In genomic region chr2:35109924-35110304, GRCm38 (mm10) we compare ENCODE assay signal across 8 mouse cellular contexts. TPM values are rescaled to one million over a fixed set of nuclear protein-coding genes. Genes with fewer than 3 reads are reported as not detected.
DNase-seq lines count a peak whose midpoint lies in the region; ATAC-seq and TF ChIP-seq lines count a peak whose summit lies in the region.

No protein-coding gene starts in this region.

- no peak for ATAC-seq in lung, embryonic 14.5 days (ENCODE audit: insufficient read depth)
- no peak; the same call in 1 of the 2 replicates for ATAC-seq in embryonic facial prominence, embryonic 14.5 days (ENCODE audit: low read depth)
- no peak; the same call in 1 of the 2 replicates for ATAC-seq in limb, embryonic 14.5 days (ENCODE audit: low FRiP score, low read depth)

- H3K4me3 ChIP-seq in lung, embryonic 14.5 days (ENCODE audit: low read depth, low read length), result peak overlapping the region; percentile 69
- peak overlapping the region; percentile 58 for H3K4me3 ChIP-seq in embryonic facial prominence, embryonic 14.5 days (ENCODE audit: low read depth, low read length)
- H3K4me3 ChIP-seq in limb, embryonic 14.5 days (replicated peaks; ENCODE audit: low read length), result peak overlapping the region; percentile 61

- H3K36me3 ChIP-seq in lung, embryonic 14.5 days (ENCODE audit: insufficient read depth), result no peaks in the 10 kb centered on the region
- H3K36me3 ChIP-seq in embryonic facial prominence, embryonic 14.5 days (ENCODE audit: control insufficient read depth, insufficient read depth, low read length), result no peaks in the 10 kb centered on the region
- H3K36me3 ChIP-seq in limb, embryonic 14.5 days (ENCODE audit: control insufficient read depth, insufficient read depth, low read length), result no peaks in the 10 kb centered on the region
- 0 out of 2 replicates have a peak, but pooled peaks cover 4% of the 10 kb centered on the region for H3K36me3 ChIP-seq in splenic B cell, adult 2 months (ENCODE audit: control insufficient read depth, insufficient read depth, low read length, poor library complexity, severe bottlenecking)

- H3K9me3 ChIP-seq in lung, embryonic 14.5 days (ENCODE audit: low read depth, low read length), result no peaks in the 10 kb centered on the region
- H3K9me3 ChIP-seq in embryonic facial prominence, embryonic 14.5 days (ENCODE audit: control insufficient read depth, low read length), result no peaks in the 10 kb centered on the region
- H3K9me3 ChIP-seq in limb, embryonic 14.5 days (ENCODE audit: control insufficient read depth, low read length), result no peaks in the 10 kb centered on the region

- H3K27ac ChIP-seq in lung, embryonic 14.5 days (ENCODE audit: low read depth), result peak overlapping the region; percentile 88
- peak overlapping the region; percentile 71; the same call in 1 of the 2 replicates for H3K27ac ChIP-seq in embryonic facial prominence, embryonic 14.5 days (replicated peaks; ENCODE audit: low read depth, low read length)
- peak overlapping the region; percentile 52; the same call in 1 of the 2 replicates for H3K27ac ChIP-seq in limb, embryonic 14.5 days (replicated peaks; ENCODE audit: low read depth, low read length)

- no peak for DNase-seq in lung, embryonic 14.5 days
- no peak for DNase-seq in lung, postnatal 4 days
- DNase-seq in embryonic facial prominence, embryonic 14.5 days (ENCODE audit: low spot score), result no peak
- no peak for DNase-seq in limb, embryonic 14.5 days (ENCODE audit: low spot score)
- peak; percentile 45 for DNase-seq in splenic B cell, adult 2 months (ENCODE audit: low read depth, low spot score)
- DNase-seq in left cerebral cortex, adult 18-20 months (ENCODE audit: low spot score in 2 of 2), result no peak
- no peak for DNase-seq in gastrocnemius, postnatal 4 days (ENCODE audit: low spot score in 2 of 2)
- no peak for DNase-seq in layer of hippocampus, adult 9-11 months

- no peak for TF ChIP-seq CTCF in lung, embryonic 14.5 days (IDR thresholded peaks at IDR 0.05; ENCODE audit: low read depth)

- WGBS in lung, embryonic 14.5 days, result 1% methylated on average over 13 of the region's 13 CpGs
- WGBS in embryonic facial prominence, embryonic 14.5 days, result under 1% methylated on average over 13 of the region's 13 CpGs
- 2% methylated on average over 13 of the region's 13 CpGs for WGBS in limb, embryonic 14.5 days

- H3K9ac ChIP-seq in lung, embryonic 14.5 days, result peak overlapping the region; percentile 67
- H3K9ac ChIP-seq in embryonic facial prominence, embryonic 14.5 days (ENCODE audit: low read depth, low read length), result peak overlapping the region; percentile 64
- peak overlapping the region; percentile 55 for H3K9ac ChIP-seq in limb, embryonic 14.5 days (ENCODE audit: low read depth, low read length, severe bottlenecking)

- no peaks in the 10 kb centered on the region for H3K4me1 ChIP-seq in lung, embryonic 14.5 days (ENCODE audit: insufficient read depth)
- no peaks in the 10 kb centered on the region for H3K4me1 ChIP-seq in embryonic facial prominence, embryonic 14.5 days (ENCODE audit: control insufficient read depth, insufficient read depth, low read length)
- H3K4me1 ChIP-seq in limb, embryonic 14.5 days (ENCODE audit: control insufficient read depth, insufficient read depth, low read length), result no peaks in the 10 kb centered on the region

- no peaks in the 10 kb centered on the region for H3K27me3 ChIP-seq in lung, embryonic 14.5 days (ENCODE audit: insufficient read depth, low read length)
- H3K27me3 ChIP-seq in embryonic facial prominence, embryonic 14.5 days (replicated peaks; ENCODE audit: control insufficient read depth, insufficient read depth, low read length), result no peaks in the 10 kb centered on the region
- H3K27me3 ChIP-seq in limb, embryonic 14.5 days (ENCODE audit: control insufficient read depth, insufficient read depth, low read length), result no peaks in the 10 kb centered on the region
- no peaks in the 10 kb centered on the region for H3K27me3 ChIP-seq in splenic B cell, adult 2 months (ENCODE audit: control insufficient read depth, insufficient read depth, low read length, poor library complexity, severe bottlenecking)

- H3K4me2 ChIP-seq in lung, embryonic 14.5 days, result peak overlapping the region; percentile 86
- H3K4me2 ChIP-seq in embryonic facial prominence, embryonic 14.5 days (ENCODE audit: low read depth, low read length), result peak overlapping the region; percentile 58
- H3K4me2 ChIP-seq in limb, embryonic 14.5 days (replicated peaks; ENCODE audit: low read depth, low read length, severe bottlenecking), result peak overlapping the region; percentile 63

- TF ChIP-seq POLR2A in limb, embryonic 14.5 days (IDR thresholded peaks at IDR 0.05; ENCODE audit: borderline replicate concordance, extremely low read depth, insufficient read depth, insufficient read length), result no peak

RNA-seq across cellular contexts. Expression of gene Cntrl, which starts 0.6 kb away (rescaled TPM):
- 30.5 and 30.8 TPM in 2 replicates for polyA plus RNA-seq in lung, embryonic 14.5 days (2014; fragmentation: Nextera tagmentation; extraction: Ambion mirVana)
- polyA plus RNA-seq in embryonic facial prominence, embryonic 14.5 days (2014; fragmentation: Nextera tagmentation; extraction: Ambion mirVana), result 21.8 and 23.7 TPM in 2 replicates
- 31.2 and 39.3 TPM in 2 replicates for polyA plus RNA-seq in limb, embryonic 14.5 days (2012; rRNA removed)
- 18.8 and 24.8 TPM in 2 replicates for polyA plus RNA-seq in limb, embryonic 14.5 days (2014; fragmentation: Nextera tagmentation; extraction: Ambion mirVana)
- total RNA-seq in left cerebral cortex, adult 18-20 months (2021), result 1 to 10 TPM; 6.8 to 8.2 TPM
- 10 to 100 TPM; 14.4 to 16.7 TPM for total RNA-seq in gastrocnemius, postnatal 4 days (2021)

RNA-seq across cellular contexts. Expression of gene AI182371, which starts 8.6 kb away (rescaled TPM):
- 0.15 TPM in 1 of 2 replicates, not detected in the other for polyA plus RNA-seq in lung, embryonic 14.5 days (2014; fragmentation: Nextera tagmentation; extraction: Ambion mirVana)
- 0.46 TPM in 1 of 2 replicates, not detected in the other for polyA plus RNA-seq in embryonic facial prominence, embryonic 14.5 days (2014; fragmentation: Nextera tagmentation; extraction: Ambion mirVana)
- polyA plus RNA-seq in limb, embryonic 14.5 days (2012; rRNA removed), result 0.98 and 1.1 TPM in 2 replicates
- not detected in 2 replicates for polyA plus RNA-seq in limb, embryonic 14.5 days (2014; fragmentation: Nextera tagmentation; extraction: Ambion mirVana)
- under 1 TPM in 1 of 2 experiments, not detected in 1; 0.63 TPM for total RNA-seq in left cerebral cortex, adult 18-20 months (2021)
- under 1 TPM; 0.17 to 0.47 TPM for total RNA-seq in gastrocnemius, postnatal 4 days (2021)

RNA-seq across cellular contexts. Expression of gene Hc, which starts 48.7 kb away (rescaled TPM):
- polyA plus RNA-seq in lung, embryonic 14.5 days (2014; fragmentation: Nextera tagmentation; extraction: Ambion mirVana), result 0.49 and 1.5 TPM in 2 replicates
- polyA plus RNA-seq in embryonic facial prominence, embryonic 14.5 days (2014; fragmentation: Nextera tagmentation; extraction: Ambion mirVana), result not detected in 2 replicates
- polyA plus RNA-seq in limb, embryonic 14.5 days (2012; rRNA removed), result 0.17 and 0.33 TPM in 2 replicates
- 0.29 TPM in 1 of 2 replicates, not detected in the other for polyA plus RNA-seq in limb, embryonic 14.5 days (2014; fragmentation: Nextera tagmentation; extraction: Ambion mirVana)
- total RNA-seq in left cerebral cortex, adult 18-20 months (2021), result under 1 TPM in 1 of 2 experiments, not detected in 1; 0.21 TPM
- 1 to 10 TPM in 1 of 2 experiments, under 1 TPM in 1; 0.25 to 1.1 TPM for total RNA-seq in gastrocnemius, postnatal 4 days (2021)
